Mouse (Mus musculus) skeletal muscle tissue, adult 2 months (tissue): ENCODE results near the gene Batf3.
"Not testable (repeated sequence)": the region's sequence is repeated elsewhere in the genome, so short reads cannot be mapped to it uniquely, and the experiment has no call there.

ENCODE experiments used
- DNase-seq: peaks from one replicate; pipeline ENCODE4 v3.0.0-alpha.2; 2012; ENCODE audit warnings: low read depth, low spot score

Batf3 gene

GRCm38 (mm10) chr1:191131692-191132091 lies 34.0 kb downstream of the Batf3 start:
- no peak for DNase-seq

GRCm38 (mm10) chr1:191132240-191132639 lies 34.6 kb downstream of the Batf3 start:
- no peak for DNase-seq

- no peak for DNase-seq
These were observed 35.3 kb downstream of the Batf3 start for GRCm38 (mm10) chr1:191132934-191133333.

DNA sequence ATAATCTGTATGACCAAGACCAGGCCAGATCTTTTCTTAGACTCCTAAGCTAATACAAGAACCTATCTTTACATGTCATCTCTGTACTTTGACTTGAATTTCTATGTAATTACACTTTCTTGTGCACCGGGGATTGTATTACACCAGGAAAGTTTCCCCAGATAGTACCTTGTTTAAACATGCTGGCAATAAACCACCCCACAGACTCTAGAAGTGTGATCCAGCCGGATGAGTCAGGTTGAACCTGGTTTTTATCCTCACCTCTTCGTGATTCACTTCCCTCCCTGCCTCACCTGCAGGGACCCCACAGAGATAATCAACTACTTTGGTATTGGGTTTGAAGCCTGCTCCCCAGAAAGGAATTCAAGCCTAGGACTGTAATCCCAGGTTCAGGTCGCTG lies 37.8 kb downstream of the Batf3 start:
- DNase-seq, result no peak

DNA sequence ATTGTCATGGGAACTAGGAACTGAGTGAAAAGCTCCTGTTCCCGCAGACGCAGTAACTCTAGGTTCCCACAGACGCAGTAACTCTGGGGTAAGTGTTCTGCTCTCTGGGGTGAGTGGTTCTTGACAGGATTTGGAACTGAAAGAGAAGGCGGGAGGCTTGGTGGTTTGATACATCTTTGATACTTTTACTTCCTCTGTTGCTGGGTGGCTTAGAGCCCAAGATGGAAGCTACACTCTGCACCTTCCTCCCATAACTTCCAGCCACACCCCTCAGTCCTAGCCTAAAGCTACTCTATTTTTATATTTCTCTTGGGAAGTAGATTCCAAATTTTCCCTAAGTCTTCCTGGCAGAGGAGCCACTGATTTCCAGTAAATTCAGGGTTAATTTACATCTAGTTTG lies 40.8 kb downstream of the Batf3 start:
- DNase-seq, result no peak

GRCm38 (mm10) chr1:191138874-191139495 lies 41.3 kb downstream of the Batf3 start:
- no peak for DNase-seq

DNA sequence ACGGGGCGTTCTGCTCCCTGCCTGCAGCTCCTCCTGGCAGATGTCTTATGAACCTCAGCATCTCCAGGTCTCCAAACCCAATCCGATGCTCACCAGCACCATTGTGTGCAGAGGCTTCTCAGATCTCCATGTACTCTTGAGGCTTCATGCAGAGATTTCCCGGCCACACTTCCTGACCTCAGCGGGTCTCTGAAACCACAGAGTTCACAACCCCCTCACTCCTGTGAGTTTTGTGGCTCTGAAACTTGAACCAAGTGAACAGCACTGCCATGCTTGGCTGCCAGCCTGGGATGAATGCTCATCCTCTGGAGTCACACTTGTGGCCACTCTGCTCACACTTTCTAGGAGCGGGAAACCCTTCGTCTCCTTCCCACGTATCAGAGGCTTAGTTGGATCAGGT lies 43.3 kb downstream of the Batf3 start:
- DNase-seq, result no peak

DNA sequence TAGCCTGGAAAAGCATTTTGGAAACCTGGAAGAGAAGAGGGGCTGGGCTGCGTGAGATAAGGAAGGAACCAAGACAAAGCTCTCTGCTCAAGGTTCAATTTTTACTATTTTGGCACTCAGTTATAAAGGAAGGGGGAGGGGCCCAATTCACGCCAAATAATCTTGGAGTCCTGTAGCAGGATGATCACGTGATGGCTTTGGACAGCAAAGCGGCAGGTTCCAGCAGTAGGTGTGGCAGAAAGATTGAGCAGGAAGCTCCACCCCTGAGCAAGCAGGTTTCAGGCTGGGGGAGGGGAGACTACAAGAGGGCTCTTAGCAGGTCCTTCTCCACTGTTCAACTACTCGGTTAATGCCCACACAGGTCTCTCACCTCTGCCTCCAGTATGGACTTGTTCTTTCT lies 51.8 kb downstream of the Batf3 start:
- not testable (repeated sequence) for DNase-seq

DNA sequence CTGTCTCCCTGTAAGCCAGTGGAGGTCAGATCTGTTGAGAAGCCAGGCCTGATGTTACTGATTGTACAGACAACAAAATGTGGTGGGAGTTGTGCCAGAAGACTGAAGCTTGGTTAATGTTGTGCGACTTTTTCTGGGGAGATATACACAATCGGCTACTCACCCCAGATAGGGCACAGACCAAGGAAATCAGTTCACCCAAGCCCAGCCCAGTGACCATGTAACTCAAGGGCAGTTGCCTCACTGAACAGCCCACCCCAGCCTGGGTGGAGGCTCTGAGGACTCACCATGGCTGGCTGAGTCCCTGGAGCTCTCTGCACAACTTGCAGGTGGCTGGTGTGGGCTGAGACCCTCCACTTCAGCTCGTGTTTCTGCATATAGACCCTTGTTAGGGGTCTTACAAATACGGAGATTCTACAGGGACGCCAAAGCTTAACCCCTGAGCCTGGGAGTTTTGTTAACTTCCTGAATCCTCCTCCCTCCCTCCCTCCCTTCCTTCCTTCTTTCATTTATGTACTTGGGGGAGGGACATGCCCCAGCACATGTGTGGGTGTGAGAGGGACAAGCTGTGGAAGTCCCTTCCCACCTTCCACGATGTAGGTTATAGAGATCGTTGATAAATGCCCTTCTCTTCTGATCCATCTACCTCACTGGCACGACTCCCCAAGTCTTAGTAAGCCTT lies 53.4 kb downstream of the Batf3 start:
- no peak for DNase-seq

GRCm38 (mm10) chr1:191153052-191153451 lies 55.4 kb downstream of the Batf3 start:
- DNase-seq, result no peak

DNA sequence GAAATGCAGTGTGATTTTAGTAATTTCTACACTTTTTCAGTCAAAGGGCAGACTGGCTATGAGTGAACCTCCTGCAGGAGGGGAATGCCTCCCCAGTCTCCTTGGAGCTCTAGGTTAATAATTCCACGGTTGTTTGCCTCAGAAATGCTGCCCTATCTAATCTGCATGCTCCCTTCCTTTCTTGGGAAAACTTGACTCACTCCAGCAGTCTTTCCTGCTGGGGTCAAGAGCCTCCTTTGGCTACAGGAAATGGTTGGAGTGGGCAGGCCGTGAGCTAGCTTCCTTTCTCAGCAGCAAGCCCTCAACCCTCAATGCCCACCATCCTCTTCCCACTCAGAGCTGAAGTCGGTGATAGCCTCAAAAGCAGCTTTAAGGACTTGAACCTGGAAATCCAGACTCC lies 56.7 kb downstream of the Batf3 start:
- DNase-seq, result no peak
